Mouse (Mus musculus) testis, postnatal 10 days (tissue): ENCODE results near the gene Kidins220.

ENCODE experiments used
- DNase-seq: peaks from one replicate; pipeline ENCODE4 v3.0.0; 2021; ENCODE audit warnings: low spot score

The Kidins220 gene

DNA sequence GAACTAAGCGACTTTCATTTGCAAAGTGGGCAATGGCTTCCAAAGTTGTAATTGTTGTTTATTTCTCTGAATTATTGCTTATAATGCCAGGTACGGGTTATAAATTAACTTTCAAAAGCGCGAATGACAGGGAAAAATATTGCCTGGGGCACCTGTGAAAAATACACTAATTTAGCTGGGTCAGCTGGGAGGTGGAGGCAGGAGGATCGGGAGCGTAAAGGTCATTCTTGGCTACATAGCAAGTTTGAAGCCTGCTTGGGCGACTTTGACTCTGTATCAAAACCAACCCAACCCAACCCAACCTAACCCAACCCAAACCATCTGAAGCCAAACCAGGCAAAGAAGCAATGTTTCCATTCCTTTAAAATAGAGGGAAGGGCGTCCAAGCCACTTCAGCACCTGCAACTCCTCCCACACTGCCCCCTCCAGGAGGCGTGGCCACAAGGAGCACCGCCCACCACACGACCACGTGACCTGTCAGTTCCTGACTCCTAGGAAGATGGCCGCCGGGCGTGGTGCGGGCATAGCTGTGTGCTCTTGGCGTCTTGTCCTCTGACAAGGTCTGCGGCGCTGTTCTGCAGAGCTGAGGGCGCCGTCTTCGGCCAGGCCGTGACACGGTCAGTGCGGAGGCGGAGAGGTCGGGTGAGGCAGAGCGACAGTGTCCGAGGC lies at the start of gene Kidins220:
Gene Kidins220 (plus strand): TSS at position 480 of the 669 bp plus-strand sequence.
- DNase-seq, result peak; percentile 100

- no peak for DNase-seq
Observed at GRCm38 (mm10) chr12:24925276-24925675, 49.4 kb upstream of the Kidins220 start.

DNA sequence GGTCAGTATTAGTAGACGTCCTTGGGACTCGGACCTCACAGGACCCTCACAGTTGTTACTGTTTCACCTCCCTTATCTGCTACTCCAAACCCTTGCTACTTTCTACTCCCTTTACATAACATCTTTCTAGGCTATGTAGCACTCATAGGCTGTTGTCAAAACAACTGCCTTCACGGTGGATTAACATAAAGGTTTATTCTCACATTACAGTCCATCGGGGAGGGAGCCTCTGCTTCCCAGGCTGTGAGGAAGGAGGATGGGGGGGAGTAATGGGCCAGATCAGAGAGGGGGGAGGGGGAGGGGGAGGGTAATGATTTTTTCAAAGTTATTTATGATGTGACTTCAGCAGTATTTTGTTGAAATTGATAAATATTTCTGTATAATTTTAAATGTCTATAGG lies 49.0 kb upstream of the Kidins220 start:
- DNase-seq, result no peak

- no peak for DNase-seq
Observed at GRCm38 (mm10) chr12:24928051-24928748, 46.5 kb upstream of the Kidins220 start.

- DNase-seq, result no peak
Observed at GRCm38 (mm10) chr12:24929043-24929442, 45.7 kb upstream of the Kidins220 start.

DNA sequence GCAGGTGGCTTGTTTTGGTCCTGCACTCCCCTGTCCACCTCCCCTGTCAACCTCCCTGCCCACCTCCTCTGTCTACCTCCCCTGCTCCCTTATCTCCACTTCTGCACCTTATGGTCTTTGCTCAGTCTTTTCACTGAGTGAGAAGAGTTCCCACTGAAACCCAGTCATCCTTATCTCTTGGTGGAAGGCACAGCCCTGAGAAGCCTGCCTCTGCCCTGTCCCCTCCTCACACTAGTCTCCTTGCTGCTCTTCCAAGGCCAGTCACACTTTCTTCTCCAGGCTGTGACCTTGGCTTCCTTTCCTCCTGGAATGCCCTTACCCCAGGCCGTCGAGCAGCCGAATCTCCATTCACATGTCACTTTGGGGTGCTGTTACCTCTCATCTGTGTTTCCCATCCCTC lies 44.0 kb upstream of the Kidins220 start:
- DNase-seq, result no peak

GRCm38 (mm10) chr12:24932120-24932519 lies 42.6 kb upstream of the Kidins220 start:
- no peak for DNase-seq

DNA sequence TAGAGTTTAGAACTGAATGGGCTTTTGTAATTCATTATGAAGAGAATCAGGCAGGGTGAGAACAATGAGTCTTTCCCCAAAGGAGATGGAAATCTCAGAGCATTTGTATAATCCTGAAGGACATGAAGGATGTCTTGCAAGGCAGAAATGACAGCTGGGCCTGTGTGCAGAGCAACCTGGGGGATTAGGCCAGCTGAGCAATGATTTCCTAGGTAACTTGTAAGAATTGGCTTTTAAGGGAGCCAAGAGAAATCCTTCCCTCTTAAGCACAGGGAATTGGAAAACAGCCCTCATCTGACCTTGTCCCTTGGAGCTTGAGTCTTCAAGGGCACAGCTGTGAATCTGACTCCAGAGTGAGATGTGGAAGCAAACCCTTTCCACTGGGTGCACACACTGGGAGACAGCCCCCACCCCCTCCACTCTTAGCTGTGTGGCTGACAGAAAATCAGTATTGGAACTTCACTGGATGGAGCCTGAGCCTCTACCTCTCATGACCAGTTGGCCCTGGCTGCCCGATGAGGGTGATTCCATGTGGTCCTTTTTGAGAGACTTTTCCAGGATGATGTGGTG lies 41.4 kb upstream of the Kidins220 start:
- no peak for DNase-seq

DNA sequence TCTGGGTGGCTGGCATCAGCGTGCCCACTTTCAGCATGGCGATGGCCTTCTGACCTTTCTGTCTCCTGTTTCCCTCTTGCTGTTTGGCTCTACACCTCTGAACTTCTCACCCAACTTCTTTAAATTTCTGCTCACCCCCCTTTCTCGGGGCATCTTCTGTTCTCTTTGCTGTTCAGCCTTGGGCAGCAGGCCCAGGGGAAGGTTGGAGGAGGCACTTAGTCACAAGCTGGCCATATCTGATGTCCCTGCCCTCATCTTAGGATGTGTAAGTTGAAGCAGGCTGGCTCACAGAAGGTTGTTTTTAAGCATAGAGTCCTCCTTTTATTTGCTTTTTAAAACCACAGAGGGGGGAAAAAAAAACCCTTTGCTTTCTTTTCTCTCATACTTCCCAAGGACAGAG lies 40.7 kb upstream of the Kidins220 start:
- DNase-seq, result peak; percentile 58

GRCm38 (mm10) chr12:24936281-24936680 lies 38.4 kb upstream of the Kidins220 start:
- no peak for DNase-seq

GRCm38 (mm10) chr12:24939372-24939771 lies 35.4 kb upstream of the Kidins220 start:
- DNase-seq, result no peak

DNA sequence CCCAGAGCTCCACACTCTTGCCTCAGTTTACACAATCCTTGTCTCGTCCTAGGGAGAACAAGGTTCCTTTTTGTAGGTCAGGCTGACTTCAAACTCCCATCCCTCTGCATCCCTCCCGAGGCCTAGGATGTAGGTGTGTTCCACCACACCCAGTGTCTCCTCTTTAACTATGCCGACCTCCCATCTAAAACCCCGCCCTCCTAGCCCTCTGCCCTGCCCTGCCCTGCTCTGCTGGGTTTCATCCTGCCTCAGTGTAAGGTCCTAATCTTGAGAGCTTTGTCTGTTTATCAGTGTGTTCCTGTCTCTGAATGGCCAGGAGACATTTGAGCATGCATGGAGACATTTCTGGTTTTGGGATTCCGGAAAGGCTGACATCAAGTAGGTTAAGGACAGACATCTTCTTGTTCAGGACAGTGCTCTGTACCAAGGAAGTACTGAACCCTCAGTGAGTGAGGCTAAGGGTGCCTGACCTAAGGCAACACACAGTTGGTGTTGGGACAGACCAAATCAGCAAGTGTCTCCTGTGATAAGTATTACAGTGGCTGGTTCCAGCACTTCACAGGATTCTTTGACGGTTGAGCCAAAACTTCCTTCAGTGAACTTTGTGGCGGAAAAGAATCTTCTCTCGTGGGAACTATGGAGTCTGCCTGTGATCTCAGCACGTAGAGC lies 32.0 kb upstream of the Kidins220 start:
- DNase-seq, result no peak

- DNase-seq, result peak; percentile 38
Observed at GRCm38 (mm10) chr12:24943427-24943826, 31.3 kb upstream of the Kidins220 start.

- DNase-seq, result no peak
Observed at GRCm38 (mm10) chr12:24944597-24944996, 30.1 kb upstream of the Kidins220 start.

- no peak for DNase-seq
Observed at GRCm38 (mm10) chr12:24947065-24947464, 27.7 kb upstream of the Kidins220 start.

DNA sequence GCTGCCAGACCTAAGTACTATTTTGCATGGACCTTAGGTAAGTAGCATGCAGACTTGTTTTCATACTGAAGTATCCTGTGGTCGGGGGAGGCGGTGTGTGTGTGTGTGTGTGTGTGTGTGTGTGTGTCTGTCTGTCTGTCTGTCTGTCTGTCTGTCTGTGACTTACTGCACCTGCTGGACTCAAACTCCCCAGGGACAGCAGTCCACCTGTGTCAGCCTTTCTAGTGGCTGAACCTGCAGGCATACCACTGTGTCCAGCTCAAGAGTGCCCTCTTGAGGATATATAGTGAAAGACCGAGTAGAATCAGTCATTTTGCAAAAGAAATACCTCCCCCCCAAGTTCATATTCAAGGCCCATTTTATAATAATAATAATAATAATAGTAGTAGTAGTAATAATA lies 26.4 kb upstream of the Kidins220 start:
- no peak for DNase-seq

GRCm38 (mm10) chr12:24950376-24951046 lies 24.2 kb upstream of the Kidins220 start:
- no peak for DNase-seq

DNA sequence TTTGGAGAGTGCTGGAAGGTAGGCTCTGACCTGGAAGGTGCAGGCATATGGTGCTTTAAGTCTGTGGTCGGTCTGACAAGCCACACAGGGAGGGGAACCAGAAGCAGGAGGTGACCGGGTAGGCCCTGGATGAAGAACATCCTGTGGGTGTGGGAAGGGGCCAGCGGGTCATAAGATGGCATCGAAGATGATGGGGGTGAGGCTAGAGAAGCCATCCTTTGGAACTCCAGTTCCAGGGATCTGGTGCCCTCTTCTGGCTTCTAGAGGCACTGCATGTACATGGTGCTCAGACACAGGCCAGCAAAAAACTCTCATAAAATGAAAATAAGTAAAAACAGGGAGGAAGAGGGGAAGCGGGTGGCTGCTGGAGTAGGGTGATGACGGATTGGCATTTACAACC lies 22.6 kb upstream of the Kidins220 start:
- peak; percentile 81 for DNase-seq

DNA sequence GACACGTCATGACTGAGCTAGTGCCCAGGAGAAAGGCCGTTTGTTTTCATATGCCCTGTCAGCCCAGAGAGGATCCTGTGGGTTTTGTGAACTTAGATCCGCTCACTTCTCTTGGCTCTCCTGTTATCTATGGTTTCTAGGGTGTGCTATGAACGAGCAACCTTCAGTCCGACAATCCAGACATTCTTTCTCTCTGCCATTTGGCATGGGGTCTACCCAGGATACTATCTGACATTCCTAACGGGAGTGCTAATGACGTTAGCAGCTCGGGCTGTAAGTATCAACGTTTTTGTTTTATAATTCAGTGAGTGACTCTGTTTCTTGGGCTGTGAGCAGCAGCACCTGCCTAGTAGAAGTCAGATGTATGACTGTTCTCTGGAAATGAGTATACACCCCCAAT lies 19.6 kb upstream of the Kidins220 start:
- DNase-seq, result no peak

GRCm38 (mm10) chr12:24958526-24958925 lies 16.2 kb upstream of the Kidins220 start:
- no peak for DNase-seq

GRCm38 (mm10) chr12:24961821-24962220 lies 12.9 kb upstream of the Kidins220 start:
- DNase-seq, result no peak

- DNase-seq, result no peak
Observed at GRCm38 (mm10) chr12:24962362-24962967, 12.3 kb upstream of the Kidins220 start.
